Mouse (Mus musculus) C2C12 (cell line): ENCODE measurements around the gene Fermt2.

ENCODE experiments used
- CTCF ChIP-seq: IDR thresholded peaks from one replicate; pipeline ENCODE4 v1.5.1; 2011; ENCODE audit not compliant: control insufficient read depth, insufficient read depth, insufficient read length
- MYOD1 ChIP-seq: IDR thresholded peaks from one replicate; pipeline ENCODE4 v1.6.1; 2011; ENCODE audit warnings: low read depth; ENCODE audit not compliant: control insufficient read depth, insufficient read length

- TF ChIP-seq CTCF (no peak), MYOD1 (no peak)
Observed at GRCm38 (mm10) chr14:45457003-45457402, 72.9 kb downstream of the Fermt2 start.
